Mouse (Mus musculus): ENCODE data around the gene Nav2.

The Nav2 gene

DNA sequence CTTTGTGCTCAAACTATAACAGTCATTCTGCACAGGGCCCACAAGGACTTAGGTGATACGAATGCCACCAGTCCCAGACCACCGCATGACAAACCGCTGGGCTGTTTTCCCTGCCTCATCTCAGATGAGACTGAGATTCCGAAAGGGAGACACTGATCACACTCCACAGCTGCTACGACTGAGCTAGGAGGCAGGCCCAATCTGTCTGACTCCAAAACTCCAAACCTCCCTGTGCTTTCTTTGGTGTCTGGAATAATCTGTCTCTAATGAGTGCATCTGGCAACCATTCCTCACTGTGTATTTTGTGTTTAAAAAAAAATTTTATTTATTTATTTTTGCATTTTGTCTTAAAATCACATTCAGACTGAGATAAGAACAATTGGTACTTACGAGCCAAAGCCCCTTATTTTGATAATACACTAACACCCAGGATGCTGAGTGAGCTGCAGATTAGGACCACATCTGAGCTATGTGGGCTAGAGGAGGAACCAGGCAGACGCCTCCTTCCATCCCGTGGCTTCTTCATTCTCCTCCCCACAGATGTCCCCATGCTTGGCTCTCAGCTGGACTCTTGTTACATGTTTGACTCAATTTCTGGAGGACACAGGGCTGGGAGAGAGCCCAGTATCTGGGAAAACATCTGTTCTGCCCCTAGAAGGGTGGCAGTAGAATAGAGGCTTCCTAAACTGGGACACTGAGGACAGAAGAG lies 149.9 kb downstream of the Nav2 start:
- no peak for DNase-seq

DNA sequence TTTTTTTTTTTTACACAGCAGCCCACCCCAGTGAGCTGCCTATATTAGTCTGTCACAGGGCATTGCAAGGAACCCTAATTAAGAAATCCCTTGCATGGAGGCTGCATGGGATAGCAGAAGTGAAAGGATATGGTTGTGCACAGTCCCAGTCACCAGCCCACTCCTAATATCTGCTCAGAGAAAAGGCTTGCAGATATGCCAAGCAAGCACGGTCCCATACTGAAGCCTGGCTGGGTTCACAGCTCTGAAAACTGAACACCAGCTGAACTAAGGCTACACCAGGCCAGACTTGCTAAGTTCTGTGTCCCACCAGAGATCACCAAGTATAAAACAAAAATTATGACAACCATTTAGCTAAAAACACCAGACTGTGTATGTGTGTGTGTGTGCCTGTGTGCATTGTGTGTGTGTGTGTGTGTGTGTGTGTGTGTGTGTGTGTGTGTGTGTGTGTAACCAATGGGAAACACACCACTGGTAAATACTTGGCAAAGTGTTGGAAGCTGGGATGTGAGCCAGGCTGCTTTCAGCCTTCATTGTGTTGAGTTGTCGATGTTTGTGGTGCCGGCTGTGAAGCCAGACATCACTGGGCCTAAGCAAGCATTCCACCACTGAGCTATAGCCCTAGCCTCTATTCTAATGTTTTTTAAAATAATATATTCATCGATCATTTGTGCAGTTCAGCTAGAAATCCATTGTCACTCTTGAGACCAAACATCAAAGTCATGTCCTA lies 156.4 kb downstream of the Nav2 start:
- DNase-seq: no peak

DNA sequence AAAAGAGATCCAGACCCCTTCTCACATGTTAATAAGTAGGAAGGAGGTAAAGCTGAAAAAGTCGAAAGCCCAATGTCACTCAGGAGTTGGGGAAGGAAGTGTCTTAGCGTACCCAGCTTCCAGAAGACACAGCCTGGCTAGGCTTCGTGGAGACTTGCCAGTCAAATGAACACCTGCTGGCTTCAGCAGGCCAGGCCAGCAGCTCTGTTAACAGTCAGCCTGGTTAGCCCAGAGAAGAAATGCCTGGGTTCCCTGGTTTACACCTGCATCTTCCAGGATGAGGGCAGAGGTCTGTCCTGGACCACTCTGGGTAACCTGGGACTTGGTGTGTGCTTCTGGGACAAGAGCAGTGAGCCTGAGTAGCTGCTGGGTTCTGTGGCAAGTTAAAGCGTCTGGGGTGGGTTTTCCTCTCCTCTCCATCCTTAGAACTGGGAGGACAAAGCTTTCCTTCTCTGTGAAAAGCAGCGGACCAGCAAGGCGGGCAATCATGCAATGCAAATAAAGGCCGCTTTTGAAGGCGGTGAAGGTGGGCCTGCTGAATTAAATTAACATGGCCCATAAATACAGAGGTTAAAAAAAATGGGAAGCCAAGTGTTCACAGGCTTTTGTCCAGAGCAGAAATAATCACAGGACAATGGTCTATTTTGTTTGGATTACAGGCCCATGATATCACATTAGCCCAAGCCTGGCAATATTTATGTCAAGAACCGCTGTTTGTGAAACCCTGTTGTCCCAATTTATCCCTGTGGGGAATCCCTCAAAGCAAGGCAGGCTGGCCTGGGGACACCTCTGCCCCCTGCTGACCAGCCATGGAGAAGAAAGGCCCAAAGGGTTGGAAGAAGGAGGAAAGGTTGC lies 157.3 kb downstream of the Nav2 start:
- no peak for DNase-seq

GRCm38 (mm10) chr7:49066828-49067227 lies 158.3 kb downstream of the Nav2 start:
- DNase-seq: no peak

GRCm38 (mm10) chr7:49069396-49069961 lies 161.0 kb downstream of the Nav2 start:
- DNase-seq: no peak

DNA sequence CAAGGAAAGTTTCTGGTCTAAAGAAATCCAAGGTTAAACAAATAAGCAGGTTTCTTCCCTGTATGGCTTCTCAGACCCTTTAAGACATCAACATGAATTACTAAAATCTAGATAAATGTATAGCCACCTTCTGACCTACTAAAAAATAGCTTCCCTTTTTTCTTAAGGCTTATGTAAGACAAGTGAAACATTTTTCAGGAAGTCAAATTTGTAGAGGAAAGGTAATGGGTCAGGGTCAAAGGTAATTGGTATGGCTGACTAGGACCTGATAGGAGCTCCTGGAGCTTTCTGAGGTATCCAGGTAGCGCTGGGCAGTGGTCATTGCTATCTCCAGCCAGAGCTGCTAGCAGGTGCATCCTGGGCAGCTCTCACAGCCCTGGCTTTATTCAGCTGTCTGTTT lies 162.1 kb downstream of the Nav2 start:
- DNase-seq: no peak

DNA sequence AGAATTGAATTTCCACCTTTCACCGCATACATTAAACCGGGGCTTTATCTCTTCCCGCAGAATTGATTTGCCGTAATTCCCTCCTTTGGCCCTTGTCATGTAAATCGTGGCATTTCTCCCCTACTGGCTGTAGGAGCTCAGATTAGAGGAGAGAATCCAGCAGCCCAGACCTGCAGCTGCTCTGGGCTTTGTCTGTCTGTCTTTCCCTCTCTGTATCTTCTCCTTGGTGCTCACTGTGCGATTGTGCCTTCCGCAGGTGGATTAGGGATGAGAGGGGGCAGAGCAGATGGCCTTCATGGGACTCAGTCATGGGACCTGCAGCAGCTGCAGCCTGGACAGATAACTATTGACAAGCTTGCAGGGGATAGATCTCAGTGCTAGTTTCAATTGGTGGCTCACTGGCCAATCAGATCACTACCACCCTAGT lies 162.6 kb downstream of the Nav2 start:
- DNase-seq: no peak

DNA sequence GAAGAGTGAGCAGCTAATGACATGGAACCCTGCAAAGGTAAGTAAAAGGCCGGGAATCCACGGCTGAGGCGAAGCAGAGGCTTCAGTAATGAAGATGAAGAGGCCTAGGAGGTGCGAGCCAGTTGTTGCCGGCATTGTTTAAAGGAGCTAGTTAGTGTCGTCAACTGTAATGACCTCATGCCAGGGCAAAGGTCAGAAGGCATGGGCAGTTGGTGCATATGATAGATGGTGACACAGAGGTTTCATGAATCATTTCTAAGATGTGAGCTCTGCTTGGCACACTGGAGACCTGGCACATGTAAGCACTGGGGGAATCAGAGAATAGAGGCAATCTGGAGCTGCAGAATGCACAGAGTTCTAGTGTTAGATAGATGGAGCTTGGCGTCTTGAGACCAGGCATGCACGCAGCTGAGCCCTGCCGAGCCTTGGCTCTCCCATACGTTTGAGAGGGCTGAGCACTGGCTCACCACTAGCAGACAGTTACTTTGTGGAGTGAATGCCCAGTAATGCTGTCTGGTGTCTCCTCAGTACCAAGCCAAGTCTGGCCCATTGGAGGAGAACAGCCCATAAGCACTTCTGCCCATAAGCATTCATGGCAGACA lies 166.9 kb downstream of the Nav2 start:
- DNase-seq: no peak

DNA sequence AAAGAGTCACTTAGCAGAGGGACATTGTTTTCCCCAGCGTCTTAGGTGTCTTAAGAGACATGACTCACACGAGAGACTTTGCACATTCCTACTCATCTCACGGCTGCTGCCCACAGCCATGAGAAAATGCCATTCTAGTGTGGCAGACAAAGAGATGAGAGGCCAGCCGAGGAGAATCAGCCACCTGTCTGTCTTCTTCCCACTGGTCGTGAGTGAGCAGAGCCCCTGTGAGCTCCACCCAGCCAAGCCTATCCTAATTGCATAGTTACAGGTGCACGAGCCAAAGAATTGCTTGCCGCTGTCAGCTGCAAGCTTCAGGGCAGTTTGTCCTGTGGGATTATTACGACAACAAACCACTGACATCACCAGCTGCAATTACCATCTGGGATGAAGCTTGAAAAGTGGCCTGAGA lies 167.8 kb downstream of the Nav2 start:
- no peak for DNase-seq

DNA sequence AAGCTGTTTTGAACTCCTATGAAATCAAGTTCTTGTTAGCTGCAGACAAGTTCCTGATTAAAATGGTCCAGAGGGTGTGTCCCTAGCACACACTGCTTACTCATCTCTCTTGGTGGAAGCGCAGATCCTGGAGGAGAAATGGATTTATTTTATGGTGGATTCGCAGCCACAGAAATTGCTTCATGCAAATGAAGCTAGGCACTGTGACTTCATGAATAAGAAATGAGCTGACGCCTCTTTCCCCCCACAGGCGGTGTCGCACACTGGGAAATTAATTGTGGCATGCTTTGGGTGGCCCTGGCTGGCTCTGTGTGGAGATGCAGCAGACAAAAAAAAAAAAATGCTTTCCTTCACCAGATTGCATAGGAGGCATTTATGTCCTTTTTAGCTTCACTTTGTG lies 170.4 kb downstream of the Nav2 start:
- DNase-seq: no peak

DNA sequence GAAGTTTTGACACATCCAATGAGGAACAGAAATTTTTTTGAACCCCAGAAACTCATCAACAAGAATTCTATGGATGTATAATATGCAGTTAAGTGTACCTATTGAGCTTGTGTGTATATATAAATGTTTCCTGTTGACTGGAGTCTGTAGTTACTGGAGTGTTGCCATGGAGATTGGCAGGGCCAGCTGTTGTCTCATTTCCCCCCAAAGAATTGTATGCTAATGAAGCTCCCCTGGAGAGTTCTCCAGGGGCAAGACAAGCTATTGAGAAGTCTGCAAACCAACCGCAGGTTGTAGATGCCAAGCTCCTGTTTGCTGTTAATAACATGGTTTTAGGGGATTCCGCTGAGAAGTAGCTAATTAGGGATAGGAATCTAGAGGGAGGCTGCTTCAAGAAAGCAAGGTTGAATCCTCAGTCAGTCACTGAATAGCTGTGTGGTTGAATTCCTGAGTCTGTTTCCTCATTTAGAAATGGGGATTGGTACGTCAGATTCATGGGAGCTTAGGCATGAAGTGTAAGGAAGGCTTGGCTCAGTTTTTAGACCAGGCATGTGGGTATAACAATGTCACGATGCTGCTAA lies 174.2 kb downstream of the Nav2 start:
- no peak for DNase-seq

GRCm38 (mm10) chr7:49084768-49085167 lies 176.3 kb downstream of the Nav2 start:
- DNase-seq: no peak

GRCm38 (mm10) chr7:49085759-49086158 lies 177.2 kb downstream of the Nav2 start:
- DNase-seq: no peak

- no peak for DNase-seq
These were observed 178.6 kb downstream of the Nav2 start for GRCm38 (mm10) chr7:49087154-49087553.

GRCm38 (mm10) chr7:49088198-49088912 lies 179.8 kb downstream of the Nav2 start:
- peak; percentile 90 for DNase-seq

GRCm38 (mm10) chr7:49091371-49091770 lies 182.9 kb downstream of the Nav2 start:
- DNase-seq: no peak

DNA sequence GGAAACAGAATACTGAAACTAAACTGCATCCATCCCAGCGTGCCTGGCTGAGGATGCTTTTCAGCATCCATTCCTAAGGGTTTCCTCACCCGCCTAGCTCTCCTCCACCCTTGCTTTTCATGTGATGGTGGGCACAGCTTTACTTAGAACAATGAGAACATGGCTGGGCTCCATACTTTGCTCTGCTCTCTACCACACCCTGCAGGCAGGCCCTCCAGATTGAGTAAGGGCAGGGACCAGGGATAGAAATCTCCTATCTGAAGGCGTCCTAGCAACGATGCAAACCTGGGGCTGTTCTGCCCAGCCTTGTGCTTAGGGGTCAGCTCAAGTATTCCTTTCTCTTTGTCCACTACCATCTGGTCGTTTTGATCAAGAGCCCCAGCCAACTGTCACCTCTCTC lies 183.4 kb downstream of the Nav2 start:
- DNase-seq: no peak

DNA sequence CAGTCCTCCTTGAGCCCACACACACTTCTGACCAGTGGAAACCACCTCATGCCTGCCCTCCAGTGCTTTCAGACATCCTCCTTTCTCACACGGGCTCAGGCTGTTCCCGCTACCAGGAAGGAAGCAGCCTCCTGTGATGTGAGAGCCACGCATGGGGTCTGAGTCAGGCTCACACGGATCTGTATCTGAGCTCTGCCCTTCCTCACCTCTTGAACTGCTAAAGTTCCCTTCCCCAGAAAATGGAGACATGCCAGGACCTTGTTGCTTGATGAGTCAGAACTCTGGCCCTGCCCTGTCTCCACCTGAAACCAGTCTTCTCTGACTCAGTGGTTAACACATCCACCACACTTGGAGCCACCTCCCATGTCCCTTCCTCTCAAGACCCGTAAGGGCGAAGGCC lies 185.1 kb downstream of the Nav2 start:
- no peak for DNase-seq

GRCm38 (mm10) chr7:49094531-49094930 lies 186.0 kb downstream of the Nav2 start:
- DNase-seq: no peak

GRCm38 (mm10) chr7:49101291-49101690 lies 192.8 kb downstream of the Nav2 start:
- DNase-seq: no peak

- no peak for DNase-seq
These were observed 193.7 kb downstream of the Nav2 start for GRCm38 (mm10) chr7:49102223-49102622.

DNA sequence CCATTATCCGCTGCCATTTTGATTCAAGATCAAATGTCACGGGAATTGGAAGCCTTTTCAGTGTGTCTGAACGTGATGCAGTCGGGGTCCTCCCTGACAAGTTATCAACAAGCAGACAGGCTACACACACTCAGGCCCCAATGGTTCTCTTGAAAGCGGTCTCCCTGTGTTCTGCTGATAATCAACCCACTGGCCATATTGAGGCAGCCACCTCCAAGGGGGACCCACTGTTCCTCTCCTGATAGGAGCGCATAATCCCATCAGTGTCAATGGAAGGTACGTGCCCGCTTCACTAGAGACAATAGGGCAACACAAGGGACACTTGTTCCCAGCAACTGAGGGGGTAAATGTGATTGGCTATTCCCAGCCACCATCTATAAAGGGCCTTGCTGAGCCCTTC lies 195.9 kb downstream of the Nav2 start:
- DNase-seq: no peak

All from heart, adult 11 months (tissue).